Mouse (Mus musculus) neural tube, embryonic 13.5 days (tissue): ENCODE results near the gene Rnf208. TPM values are rescaled to one million over a fixed set of nuclear protein-coding genes. Genes with fewer than 3 reads are reported as not detected.
"Not testable (repeated sequence)": the region's sequence is repeated elsewhere in the genome, so short reads cannot be mapped to it uniquely, and the experiment has no call there.

ENCODE experiments used
- ATAC-seq: fragments of 200-750 bp; cut with Nextera tagmentation; 2 replicates; pipeline ENCODE4 v1.8.0; 2017; ENCODE audit warnings: low read depth, mild to moderate bottlenecking, moderate TSS enrichment, moderate library complexity
- H3K27ac ChIP-seq: fragments of 300-500 bp; sonication (generic); replicated peaks from 2 replicates; pipeline ENCODE4 v1.5.1; 2015; ENCODE audit warnings: moderate library complexity, mild to moderate bottlenecking, inconsistent platforms
- H3K27me3 ChIP-seq: fragments of 300-500 bp; sonication (generic); 2 replicates; pipeline ENCODE4 v1.6.1; 2015; ENCODE audit warnings: mild to moderate bottlenecking, inconsistent platforms
- H3K36me3 ChIP-seq: fragments of 300-500 bp; sonication (generic); 2 replicates; pipeline ENCODE4 v1.6.1; 2015; ENCODE audit warnings: mild to moderate bottlenecking, inconsistent platforms
- H3K4me1 ChIP-seq: fragments of 300-500 bp; sonication (generic); replicated peaks from 2 replicates; pipeline ENCODE4 v1.6.1; 2015; ENCODE audit warnings: inconsistent platforms
- H3K4me2 ChIP-seq: fragments of 300-500 bp; sonication (generic); 2 replicates; pipeline ENCODE4 v1.6.1; 2015; ENCODE audit warnings: inconsistent platforms, mild to moderate bottlenecking, moderate library complexity
- H3K4me3 ChIP-seq: fragments of 300-500 bp; sonication (generic); 2 replicates; pipeline ENCODE4 v1.5.1; 2015; ENCODE audit warnings: mild to moderate bottlenecking, inconsistent platforms
- H3K9ac ChIP-seq: fragments of 300-500 bp; sonication (generic); 2 replicates; pipeline ENCODE4 v1.6.1; 2015; ENCODE audit warnings: moderate library complexity, mild to moderate bottlenecking, inconsistent platforms
- H3K9me3 ChIP-seq: fragments of 300-500 bp; sonication (generic); 2 replicates; pipeline ENCODE4 v1.6.1; 2016; ENCODE audit warnings: inconsistent platforms
- WGBS: fragments of 180-500 bp; shearing (Covaris S2); methylation state at CpG from one replicate; pipeline ENCODE4 v1.1.7; 2015; 5-methylcytosine and 5-hydroxymethylcytosine counted together
- polyA plus RNA-seq: library from polyadenylated mRNA; unstranded; fragments of >200 nt; fragmentation: Nextera tagmentation; extraction: Ambion mirVana; gene quantifications from 2 replicates; pipeline ENCODE4 v1.2.1, GENCODE M21; 2015

Rnf208 gene
- polyA plus RNA-seq, 1 experiment from 2014 or later, result 91.6 TPM

DNA sequence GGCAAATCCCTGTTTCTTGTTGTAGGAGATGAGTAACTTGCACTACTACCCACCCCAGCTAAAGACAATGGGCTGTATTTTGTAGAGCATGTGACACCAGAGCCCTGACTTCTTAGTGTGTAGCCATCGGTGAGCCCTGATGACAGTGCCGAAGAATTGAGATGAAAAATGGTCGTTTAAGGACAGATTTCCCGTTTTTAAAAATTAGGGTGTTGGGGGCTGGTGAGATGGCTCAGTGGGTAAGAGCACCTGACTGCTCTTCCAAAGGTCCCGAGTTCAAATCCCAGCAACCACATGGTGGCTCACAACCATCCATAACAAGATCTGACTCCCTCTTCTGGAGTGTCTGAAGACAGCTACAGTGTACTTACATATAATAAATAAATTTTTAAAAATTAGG lies 15.2 kb downstream of the Rnf208 start:
- peaks cover 12% of the 10 kb centered on the region; the same call in 1 of the 2 replicates for H3K36me3 ChIP-seq
- not testable (repeated sequence) for H3K9ac ChIP-seq, H3K27me3 ChIP-seq, H3K9me3 ChIP-seq, ATAC-seq, H3K4me3 ChIP-seq, H3K27ac ChIP-seq, H3K4me2 ChIP-seq
- WGBS, result 91% methylated on average over 5 of the region's 5 CpGs
- peaks cover 29% of the 10 kb centered on the region for H3K4me1 ChIP-seq

DNA sequence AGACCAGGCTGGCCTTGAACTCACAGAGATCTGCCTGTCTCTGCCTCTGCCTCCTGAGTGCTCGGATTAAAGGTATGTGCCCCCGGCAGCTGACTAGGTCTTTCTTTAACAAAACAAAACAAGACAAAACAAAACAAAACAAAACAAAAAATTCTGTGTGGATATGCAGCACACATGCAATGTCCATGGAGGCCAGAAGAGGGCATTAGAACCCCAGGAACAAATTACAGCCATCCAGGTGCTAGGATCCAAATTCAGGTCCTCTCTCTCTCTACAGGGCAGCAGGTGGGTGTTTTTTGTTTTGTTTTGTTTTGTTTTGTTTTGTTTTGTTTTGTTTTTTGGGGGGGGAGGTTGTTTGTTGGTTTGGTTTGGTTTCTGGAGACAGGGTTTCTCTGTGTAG lies 16.8 kb downstream of the Rnf208 start:
- 54% methylated on average over 2 of the region's 2 CpGs for WGBS
- Histone ChIP-seq H3K27ac (no peak overlapping the region), H3K36me3 (no peaks in the 10 kb centered on the region), H3K4me3 (no peak overlapping the region), H3K4me1 (peaks cover 38% of the 10 kb centered on the region), H3K4me2 (no peak overlapping the region), H3K9ac (no peak overlapping the region), H3K27me3 (peaks cover 5% of the 10 kb centered on the region), H3K9me3 (no peaks in the 10 kb centered on the region)
- no peak for ATAC-seq

DNA sequence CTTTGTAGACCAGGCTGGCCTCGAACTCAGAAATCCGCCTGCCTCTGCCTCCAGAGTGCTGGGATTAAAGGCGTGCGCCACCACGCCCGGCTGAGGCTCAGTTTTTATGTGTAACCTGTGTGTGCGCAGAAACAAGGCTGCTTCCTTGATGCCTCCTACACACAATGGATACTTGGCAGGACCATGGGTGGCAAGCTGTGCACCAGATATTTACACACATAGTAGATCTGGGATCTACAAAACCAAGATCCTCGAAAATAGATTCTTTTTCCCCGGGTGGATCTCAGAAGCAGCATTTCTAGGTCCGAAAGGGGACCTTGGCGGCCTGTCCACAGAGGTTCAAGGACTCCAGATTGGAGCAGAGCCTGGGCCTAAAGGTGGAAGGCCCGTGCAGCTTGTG lies 19.8 kb downstream of the Rnf208 start:
- peaks cover 47% of the 10 kb centered on the region for H3K4me1 ChIP-seq
- ATAC-seq, result peak; percentile 2; the same call in 1 of the 2 replicates

DNA sequence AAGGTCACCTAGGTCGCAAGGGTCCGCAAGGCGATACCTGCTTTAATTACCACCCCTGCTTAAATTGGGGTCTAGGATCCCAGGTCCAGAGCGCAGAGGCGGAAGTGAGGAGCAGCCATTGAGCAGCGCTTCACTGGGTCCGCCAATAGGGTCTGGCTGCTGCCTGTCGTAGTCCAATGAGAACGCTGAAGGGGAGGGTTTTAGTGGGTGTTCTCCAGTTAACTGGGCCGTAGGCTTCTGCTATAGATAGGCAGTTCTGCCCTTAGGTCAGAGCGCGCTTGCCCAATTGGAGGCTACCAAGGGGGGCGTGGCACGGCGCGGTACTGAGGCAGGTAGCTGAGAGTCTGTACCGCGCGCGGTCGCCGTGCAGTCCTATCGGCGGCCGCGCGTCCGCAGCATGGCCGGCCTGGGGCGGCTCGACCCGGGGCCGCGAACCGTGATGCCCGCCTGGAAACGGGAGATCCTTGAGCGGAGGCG lies 20.3 kb downstream of the Rnf208 start, which contains the start of gene Tprn:
Tprn (plus strand) TSS at position 328 of the 477 bp plus-strand sequence.
- H3K9ac ChIP-seq, result peak within 1 kb of the TSS; percentile 81
- H3K27ac ChIP-seq, result peak within 1 kb of the TSS; percentile 87
- no peaks in the 10 kb centered on the region for H3K36me3 ChIP-seq
- no peaks in the 10 kb centered on the region for H3K9me3 ChIP-seq
- H3K4me2 ChIP-seq, result peak within 1 kb of the TSS; percentile 94
- peaks cover 48% of the 10 kb centered on the region for H3K4me1 ChIP-seq
- 1% methylated on average over 39 of the region's 39 CpGs for WGBS
- ATAC-seq, result peak; percentile 98
- peaks cover 13% of the 10 kb centered on the region for H3K27me3 ChIP-seq
- H3K4me3 ChIP-seq, result peak within 1 kb of the TSS; percentile 81

More for the DNA sequence above, 19.8 kb downstream of the Rnf208 start:
- Histone ChIP-seq H3K4me2 (peak overlapping the region; percentile 94), H3K4me3 (peak overlapping the region; percentile 81), H3K27ac (peak overlapping the region; percentile 68), H3K9me3 (no peaks in the 10 kb centered on the region), H3K27me3 (peaks cover 13% of the 10 kb centered on the region), H3K9ac (peak overlapping the region; percentile 62), H3K36me3 (no peaks in the 10 kb centered on the region)
- WGBS, result 57% methylated on average over 12 of the region's 12 CpGs

DNA sequence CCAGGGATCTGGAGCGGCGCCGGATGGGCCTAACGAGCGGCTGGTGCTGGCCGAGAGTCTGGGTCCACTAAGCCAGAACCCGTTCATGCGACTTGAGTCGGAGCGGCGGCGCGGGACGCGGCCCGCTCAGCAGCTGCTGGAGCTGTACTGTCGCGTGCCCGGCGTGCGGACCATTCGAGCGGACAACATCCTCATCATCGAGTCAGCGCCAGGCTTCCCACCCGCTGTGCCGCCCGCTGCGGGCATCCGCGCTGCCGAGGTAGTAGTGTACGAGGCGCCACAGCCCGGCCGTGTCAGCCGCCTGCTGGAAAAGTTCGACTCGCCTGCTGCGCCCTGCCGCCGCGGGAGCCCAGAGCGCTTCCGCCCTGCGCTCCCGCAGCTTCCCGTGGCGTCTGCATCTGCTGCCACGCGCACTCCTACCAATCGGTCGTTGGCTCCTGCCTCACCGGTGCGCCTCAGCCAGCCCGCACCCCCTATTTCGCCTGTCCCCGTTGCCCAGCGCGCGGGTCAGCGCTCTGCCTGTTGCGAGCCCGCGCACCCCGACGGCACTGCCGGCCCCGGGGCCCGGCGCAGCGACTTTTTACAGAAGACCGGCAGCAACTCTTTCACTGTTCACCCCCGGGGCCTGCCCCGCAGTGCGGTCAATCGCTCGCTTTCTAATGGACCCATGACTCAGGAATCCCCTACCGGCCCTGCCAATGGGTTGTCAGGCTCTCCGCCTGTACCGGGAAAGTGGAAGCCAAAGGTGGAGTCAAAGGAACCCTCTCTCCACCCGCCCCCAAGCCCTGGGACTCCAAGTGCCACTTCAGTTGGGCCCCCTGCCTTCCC lies 21.0 kb downstream of the Rnf208 start:
- no peaks in the 10 kb centered on the region for H3K36me3 ChIP-seq
- H3K27ac ChIP-seq, result peak overlapping the region; percentile 87
- peak overlapping the region; percentile 81 for H3K9ac ChIP-seq
- peak; percentile 28 for ATAC-seq
- peaks cover 54% of the 10 kb centered on the region for H3K4me1 ChIP-seq
- H3K9me3 ChIP-seq, result no peaks in the 10 kb centered on the region
- peak overlapping the region; percentile 81 for H3K4me3 ChIP-seq
- under 1% methylated on average over 82 of the region's 82 CpGs for WGBS
- H3K27me3 ChIP-seq, result peaks cover 13% of the 10 kb centered on the region
- peak overlapping the region; percentile 94 for H3K4me2 ChIP-seq

DNA sequence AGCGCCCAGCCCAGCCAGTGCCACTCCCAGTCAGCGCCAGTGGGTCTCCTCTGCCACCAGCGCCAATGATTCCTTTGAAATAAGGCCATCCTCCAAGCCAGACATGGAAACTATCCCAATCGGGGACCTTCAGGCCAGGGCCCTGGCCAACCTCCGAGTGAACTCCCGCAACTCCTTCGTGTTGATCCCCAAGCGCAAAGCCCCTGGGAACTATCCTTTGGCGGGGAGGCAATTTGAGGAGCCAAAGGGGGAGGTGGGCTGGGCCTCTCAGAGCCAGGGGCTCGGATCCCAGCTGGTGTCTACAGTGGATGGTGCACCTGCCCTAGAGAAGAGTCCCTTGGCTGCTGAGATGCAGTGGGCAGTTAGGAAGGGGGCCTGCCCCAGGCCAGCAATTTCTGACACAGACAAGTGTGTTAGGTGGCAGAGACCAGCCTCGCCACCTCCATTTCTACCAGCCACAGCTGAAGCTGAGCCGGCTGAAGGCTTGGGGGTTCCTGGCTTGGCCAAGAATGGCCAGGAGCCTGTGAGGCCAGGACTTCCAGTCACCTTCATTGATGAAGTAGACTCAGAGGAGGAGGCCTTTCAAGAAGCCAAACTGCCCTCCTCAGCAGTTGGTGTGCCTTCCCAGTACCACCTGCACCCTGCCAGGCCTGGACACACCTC lies 21.7 kb downstream of the Rnf208 start:
- ATAC-seq, result no peak
- Histone ChIP-seq H3K4me3 (peak overlapping the region; percentile 81), H3K36me3 (peaks cover 7% of the 10 kb centered on the region; the same call in 1 of the 2 replicates), H3K4me2 (peak overlapping the region; percentile 94), H3K9ac (peak overlapping the region; percentile 81), H3K4me1 (peaks cover 59% of the 10 kb centered on the region), H3K9me3 (no peaks in the 10 kb centered on the region), H3K27me3 (peaks cover 13% of the 10 kb centered on the region), H3K27ac (peak overlapping the region; percentile 87; the same call in 1 of the 2 replicates)
- WGBS, result 15% methylated on average over 12 of the region's 12 CpGs

DNA sequence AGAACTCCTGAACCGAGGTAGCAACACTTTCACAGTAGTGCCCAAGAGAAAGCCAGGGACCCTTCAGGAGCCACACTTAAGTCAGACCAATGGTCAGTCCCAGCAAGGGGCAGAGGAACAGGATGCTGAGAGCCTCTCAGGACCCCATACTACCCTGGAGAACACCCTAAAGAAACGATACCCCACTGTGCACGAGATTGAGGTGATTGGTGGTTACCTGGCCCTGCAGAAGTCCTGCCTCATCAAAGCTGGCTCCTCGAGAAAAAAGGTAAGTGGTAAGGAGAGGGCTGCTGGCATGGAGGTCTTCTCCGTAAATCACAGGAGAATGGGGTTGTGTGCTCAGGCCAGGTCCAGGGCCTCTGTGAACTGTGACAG lies 22.2 kb downstream of the Rnf208 start:
- Histone ChIP-seq H3K9me3 (no peaks in the 10 kb centered on the region), H3K4me2 (peak overlapping the region; percentile 94), H3K27me3 (peaks cover 13% of the 10 kb centered on the region), H3K9ac (peak overlapping the region; percentile 81), H3K27ac (no peak overlapping the region), H3K36me3 (peaks cover 13% of the 10 kb centered on the region), H3K4me1 (peaks cover 59% of the 10 kb centered on the region), H3K4me3 (peak overlapping the region; percentile 81)
- no peak for ATAC-seq
- WGBS, result 70% methylated on average over 5 of the region's 5 CpGs

DNA sequence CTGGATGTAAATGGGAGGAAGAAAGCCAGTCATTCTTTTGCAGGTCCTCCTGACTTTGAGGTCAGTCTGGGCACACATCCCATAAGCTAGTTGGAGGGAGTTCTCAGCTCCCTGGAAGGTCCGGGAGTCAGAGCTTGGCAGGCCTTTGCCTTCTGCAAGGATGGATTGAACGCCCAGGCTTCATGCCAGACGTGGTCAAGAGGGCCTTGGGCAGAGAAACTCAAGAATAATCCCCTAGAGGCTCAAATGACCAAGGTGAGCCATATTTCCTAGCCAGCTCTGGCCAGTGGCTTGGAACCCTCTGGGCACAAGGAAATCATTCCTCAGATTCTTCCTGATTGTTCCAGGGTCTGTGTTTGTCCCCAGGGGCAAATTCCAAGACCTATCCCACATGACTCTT lies 22.8 kb downstream of the Rnf208 start:
- Histone ChIP-seq H3K9ac (peak overlapping the region; percentile 81), H3K27ac (no peak overlapping the region), H3K4me3 (peak overlapping the region; percentile 81), H3K27me3 (peaks cover 13% of the 10 kb centered on the region), H3K4me2 (peak overlapping the region; percentile 94), H3K4me1 (peaks cover 59% of the 10 kb centered on the region), H3K36me3 (peaks cover 18% of the 10 kb centered on the region), H3K9me3 (no peaks in the 10 kb centered on the region)
- WGBS, result 76% methylated on average over 3 of the region's 3 CpGs
- no peak for ATAC-seq

DNA sequence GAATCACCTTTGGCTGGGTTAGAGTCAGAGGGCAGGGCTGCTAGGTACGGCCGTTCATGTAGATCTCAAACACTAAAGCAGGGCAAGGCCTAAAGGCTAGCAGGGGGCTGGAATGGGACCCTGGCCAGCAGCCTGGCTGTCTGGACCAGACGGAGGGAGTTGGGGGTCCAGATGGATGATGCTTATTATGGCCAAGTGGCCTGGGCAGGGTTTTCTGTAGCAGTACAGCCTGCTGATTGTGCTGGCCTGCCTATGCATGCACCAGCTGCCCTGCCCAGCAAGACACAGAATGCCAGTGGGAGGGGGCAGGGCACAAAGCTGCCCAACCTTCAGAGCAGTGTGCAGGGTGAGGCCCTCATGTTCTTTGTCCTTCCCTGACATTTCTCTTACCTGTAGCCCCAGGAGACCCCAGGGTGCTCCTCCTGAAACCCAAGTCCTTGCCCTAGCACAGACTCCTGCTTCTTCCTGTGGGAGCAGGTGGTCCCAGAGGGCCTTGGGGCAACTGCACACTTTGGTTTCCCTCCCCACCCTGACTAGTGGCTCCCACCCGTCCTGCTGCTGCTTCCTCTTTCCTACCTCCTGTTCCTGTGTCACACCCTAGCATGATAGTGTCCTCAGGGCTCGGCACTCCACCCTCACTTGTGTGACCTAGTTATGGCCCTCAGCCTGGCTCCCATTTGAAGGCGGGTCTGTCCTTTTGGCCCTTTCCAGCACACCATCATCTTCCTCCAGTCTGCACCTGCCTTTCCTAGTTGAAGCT lies 24.0 kb downstream of the Rnf208 start:
- Histone ChIP-seq H3K4me3 (peak overlapping the region; percentile 81), H3K36me3 (peaks cover 31% of the 10 kb centered on the region), H3K9me3 (no peaks in the 10 kb centered on the region), H3K27me3 (peaks cover 13% of the 10 kb centered on the region), H3K4me1 (peaks cover 69% of the 10 kb centered on the region), H3K27ac (peak overlapping the region; percentile 83), H3K4me2 (peak overlapping the region; percentile 94), H3K9ac (peak overlapping the region; percentile 69)
- no peak for ATAC-seq
- WGBS, result 58% methylated on average over 6 of the region's 6 CpGs

DNA sequence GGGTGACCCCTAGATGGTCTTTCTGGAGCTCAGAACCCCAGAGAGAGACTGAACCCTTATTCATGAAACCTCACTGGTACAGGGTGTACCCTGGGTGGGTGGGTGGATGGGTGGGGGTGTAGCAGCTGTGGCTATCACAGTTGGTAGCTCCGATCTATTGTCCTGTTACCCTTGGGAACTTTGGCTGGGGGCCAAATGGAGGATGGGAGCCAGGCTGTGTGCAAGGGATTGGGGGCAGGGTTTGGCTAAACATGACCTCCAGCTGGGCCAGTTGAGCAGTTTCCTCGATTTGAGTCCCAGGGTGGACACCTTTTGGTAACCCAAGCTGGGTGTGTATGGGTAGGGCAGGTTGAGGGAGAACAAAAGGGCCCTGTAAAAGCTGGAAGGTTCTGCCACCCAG lies 24.7 kb downstream of the Rnf208 start:
- 26% methylated on average over 2 of the region's 2 CpGs for WGBS
- peaks cover 34% of the 10 kb centered on the region for H3K36me3 ChIP-seq

DNA sequence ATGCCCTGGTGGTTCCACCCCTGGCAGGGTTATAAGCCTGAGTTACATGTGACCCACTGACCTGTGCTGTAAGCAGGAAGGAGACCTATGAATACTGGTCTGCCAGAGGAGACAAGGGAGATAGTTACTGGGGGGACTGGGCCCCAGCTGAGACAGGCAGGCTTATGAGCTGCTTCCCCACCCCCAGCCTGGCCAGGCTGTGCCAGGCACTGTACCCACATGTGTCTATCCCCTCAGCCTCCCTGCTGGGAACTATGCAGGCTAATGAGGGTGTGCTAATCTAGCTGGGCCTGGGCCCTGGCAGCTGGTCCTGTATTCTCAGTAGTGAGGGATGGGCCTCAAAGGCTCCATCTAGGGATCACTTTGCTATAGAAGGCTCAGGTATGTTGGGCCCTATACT lies 25.2 kb downstream of the Rnf208 start:
- Histone ChIP-seq H3K27ac (peak overlapping the region; percentile 83), H3K4me2 (peak overlapping the region; percentile 94), H3K36me3 (peaks cover 34% of the 10 kb centered on the region), H3K27me3 (peaks cover 13% of the 10 kb centered on the region), H3K9ac (peak overlapping the region; percentile 69), H3K4me1 (peaks cover 72% of the 10 kb centered on the region), H3K9me3 (no peaks in the 10 kb centered on the region), H3K4me3 (peak overlapping the region; percentile 4; the same call in 1 of the 2 replicates)
- ATAC-seq, result no peak

More for the DNA sequence above, 24.7 kb downstream of the Rnf208 start:
- ATAC-seq, result no peak
- peak overlapping the region; percentile 69 for H3K9ac ChIP-seq
- peaks cover 13% of the 10 kb centered on the region for H3K27me3 ChIP-seq
- peak overlapping the region; percentile 83 for H3K27ac ChIP-seq
- H3K9me3 ChIP-seq, result no peaks in the 10 kb centered on the region
- H3K4me1 ChIP-seq, result peaks cover 75% of the 10 kb centered on the region
- peak overlapping the region; percentile 81 for H3K4me3 ChIP-seq
- H3K4me2 ChIP-seq, result peak overlapping the region; percentile 94
